Mouse (Mus musculus) G1E (cell line): ENCODE results near the gene Sgca. TPM values are rescaled to one million over a fixed set of nuclear protein-coding genes. Genes with fewer than 3 reads are reported as not detected.
A peak's percentile ranks its signal among the peaks of the same experiment; 100 is the strongest.
"Not testable (repeated sequence)": the region's sequence is repeated elsewhere in the genome, so short reads cannot be mapped to it uniquely, and the experiment has no call there.

Experiments
- ATAC-seq: 2 replicates; pipeline ENCODE4 v1.8.0; 2016; ENCODE audit warnings: mild to moderate bottlenecking; ENCODE audit not compliant: insufficient number of reproducible peaks, poor library complexity, low FRiP score, severe bottlenecking; ENCODE audit errors: extremely low read depth
- DNase-seq: peaks from one replicate; pipeline ENCODE4 v3.0.0; 2012; ENCODE audit warnings: low spot score
- H3K27me3 ChIP-seq: 2 replicates; pipeline ENCODE4 v1.6.1; 2012; ENCODE audit warnings: mild to moderate bottlenecking, low read length, inconsistent platforms; ENCODE audit not compliant: insufficient read depth
- H3K36me3 ChIP-seq: replicated peaks from 2 replicates; pipeline ENCODE3; 2012; ENCODE audit warnings: mild to moderate bottlenecking, inconsistent platforms
- H3K4me1 ChIP-seq: 2 replicates; pipeline ENCODE4 v1.6.1; 2012; ENCODE audit warnings: low read depth, low read length, inconsistent platforms, mixed read lengths; ENCODE audit not compliant: insufficient read depth
- H3K4me3 ChIP-seq: 2 replicates; pipeline ENCODE4 v1.5.1; 2012; ENCODE audit warnings: low read depth, mild to moderate bottlenecking, inconsistent platforms, low read length, moderate library complexity, mixed read lengths
- H3K9me3 ChIP-seq: replicated peaks from 2 replicates; pipeline ENCODE4 v1.6.1; 2012; ENCODE audit warnings: inconsistent platforms
- CTCF ChIP-seq: IDR thresholded peaks from 2 replicates; pipeline ENCODE4 v1.5.1; 2012; ENCODE audit warnings: low read depth, low read length, inconsistent platforms, mixed read lengths
- GATA1 ChIP-seq: IDR thresholded peaks from 2 replicates; pipeline ENCODE4 v1.6.1; 2012; ENCODE audit warnings: borderline replicate concordance, low read length, inconsistent platforms, mixed read lengths
- GATA2 ChIP-seq: IDR thresholded peaks from 2 replicates; pipeline ENCODE4 v1.6.1; 2012; ENCODE audit warnings: low read depth, low read length, inconsistent platforms, borderline replicate concordance
- POLR2AphosphoS5 ChIP-seq: IDR thresholded peaks from 2 replicates; pipeline ENCODE4 v1.6.1; 2012; ENCODE audit warnings: low read depth, low read length, inconsistent platforms; ENCODE audit not compliant: insufficient replicate concordance
- TAL1 ChIP-seq: conservative IDR thresholded peaks from 2 replicates; pipeline ENCODE4 v1.6.1; 2012; ENCODE audit warnings: low read depth, low read length, inconsistent platforms, mixed read lengths
- polyA plus RNA-seq: library from polyadenylated mRNA; stranded (reverse); fragments of >175 nt; gene quantifications from 2 replicates; pipeline ENCODE4 v1.2.3, GENCODE M21; 2012
- total RNA-seq, 2 experiments: library from RNA; stranded (forward) in 1 of 2; stranded (reverse) in 1 of 2; fragments of 200-1000 nt in 1 of 2; fragments of >200 nt in 1 of 2; fragmentation: Nextera tagmentation in 1 of 2; gene quantifications; 2 replicates each; pipeline ENCODE4 v1.2.3; 2014 to 2017

Gene Sgca
- total and polyA plus RNA-seq, 3 experiments: 0.87 TPM; not detected in 2

DNA sequence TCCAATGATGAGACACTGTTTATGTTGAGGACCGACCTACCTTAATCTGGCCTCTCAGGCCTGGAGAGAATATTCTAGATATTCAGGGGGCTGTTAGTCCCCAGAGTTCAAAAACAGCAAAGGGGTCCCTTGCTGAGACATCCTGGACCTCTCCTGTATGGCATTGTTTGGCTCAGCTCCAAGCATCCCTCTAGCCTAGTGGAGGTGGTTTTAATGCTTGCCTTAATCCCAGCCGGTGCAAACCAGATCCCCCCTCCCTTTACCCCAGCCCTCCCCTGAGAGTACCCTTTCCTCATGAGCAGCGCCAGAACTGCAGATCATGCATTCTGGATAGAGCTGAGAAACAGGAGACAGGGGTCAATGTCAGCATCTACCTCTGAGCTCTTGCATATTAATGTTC lies 36.4 kb upstream of the Sgca start:
- Histone ChIP-seq H3K4me1 (peaks cover 87% of the 10 kb centered on the region), H3K36me3 (peaks cover 58% of the 10 kb centered on the region), H3K4me3 (peak overlapping the region; percentile 58; the same call in 1 of the 2 replicates), H3K9me3 (no peaks in the 10 kb centered on the region), H3K27me3 (no peaks in the 10 kb centered on the region)
- no peak for TF ChIP-seq POLR2AphosphoS5
- no peak for TF ChIP-seq CTCF
- no peak; the same call in 1 of the 2 replicates for TF ChIP-seq TAL1
- DNase-seq (no peak), ATAC-seq (no peak)

DNA sequence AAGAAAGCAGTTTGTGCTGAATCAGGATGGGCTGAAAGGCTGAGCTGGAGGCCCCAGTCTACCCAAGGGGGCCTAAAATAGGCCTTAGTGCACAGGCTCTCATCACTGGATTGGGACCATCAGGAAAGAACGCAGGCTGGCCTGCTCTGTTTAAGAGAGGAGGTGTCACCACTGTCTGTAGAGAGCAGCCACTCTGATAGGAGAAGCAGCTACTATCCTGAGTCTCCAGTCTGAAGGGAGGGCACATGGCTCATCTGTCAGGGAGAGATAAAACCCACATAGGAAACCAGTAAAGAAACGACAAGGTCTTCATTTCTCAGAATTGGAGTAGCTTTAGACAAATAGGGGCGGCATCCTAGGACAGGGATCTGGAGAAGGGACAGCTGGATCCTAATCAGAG lies 35.9 kb upstream of the Sgca start:
- Histone ChIP-seq H3K4me1 (peaks cover 87% of the 10 kb centered on the region), H3K9me3 (no peaks in the 10 kb centered on the region), H3K27me3 (no peaks in the 10 kb centered on the region), H3K4me3 (peak overlapping the region; percentile 83), H3K36me3 (peaks cover 54% of the 10 kb centered on the region)
- DNase-seq: peak; percentile 87
- peak; percentile 91 for ATAC-seq
- TF ChIP-seq TAL1: peak; percentile 95
- no peak for TF ChIP-seq GATA1

- DNase-seq: no peak
- Histone ChIP-seq H3K27me3 (no peaks in the 10 kb centered on the region), H3K36me3 (peaks cover 47% of the 10 kb centered on the region), H3K4me1 (peaks cover 87% of the 10 kb centered on the region), H3K4me3 (peak overlapping the region; percentile 83), H3K9me3 (no peaks in the 10 kb centered on the region)
- ATAC-seq: no peak
- TF ChIP-seq TAL1 (no peak), GATA2 (no peak), CTCF (no peak), POLR2AphosphoS5 (no peak), GATA1 (no peak)
Measured at GRCm38 (mm10) chr11:95011416-95011815, 35.3 kb upstream of the Sgca start.

- Histone ChIP-seq H3K4me1 (peaks cover 87% of the 10 kb centered on the region), H3K4me3 (peak overlapping the region; percentile 83), H3K36me3 (peaks cover 46% of the 10 kb centered on the region)
- not testable (repeated sequence) for H3K27me3 ChIP-seq, DNase-seq, H3K9me3 ChIP-seq, ATAC-seq
Measured at GRCm38 (mm10) chr11:95010841-95011403, 34.8 kb upstream of the Sgca start.

- DNase-seq: no peak
- ATAC-seq: no peak
- no peak for TF ChIP-seq POLR2AphosphoS5
- no peak for TF ChIP-seq TAL1
- TF ChIP-seq GATA1: no peak
- no peak for TF ChIP-seq CTCF
- TF ChIP-seq GATA2: no peak
- Histone ChIP-seq H3K4me3 (peak overlapping the region; percentile 83), H3K4me1 (peaks cover 87% of the 10 kb centered on the region), H3K9me3 (no peaks in the 10 kb centered on the region), H3K36me3 (peaks cover 46% of the 10 kb centered on the region), H3K27me3 (no peaks in the 10 kb centered on the region)
Measured at GRCm38 (mm10) chr11:95010141-95010739, 34.1 kb upstream of the Sgca start.

- H3K9me3 ChIP-seq: no peaks in the 10 kb centered on the region
- TF ChIP-seq GATA2: no peak
- no peak for TF ChIP-seq TAL1
- no peak for TF ChIP-seq POLR2AphosphoS5
- no peak for TF ChIP-seq GATA1
- TF ChIP-seq CTCF: no peak
- H3K36me3 ChIP-seq: peaks cover 46% of the 10 kb centered on the region
- peak within 1 kb of the TSS; percentile 83 for H3K4me3 ChIP-seq
- ATAC-seq (no peak), DNase-seq (peak; percentile 73)
- peaks cover 87% of the 10 kb centered on the region for H3K4me1 ChIP-seq
- no peaks in the 10 kb centered on the region for H3K27me3 ChIP-seq
Measured at GRCm38 (mm10) chr11:95009629-95010014, 33.5 kb upstream of the Sgca start, which contains the start of gene Samd14. Gene Samd14, plus strand, starts transcription at chr11:95009879.
